Mouse (Mus musculus): ENCODE data around the gene Rnf130. TPM values are rescaled to one million over a fixed set of nuclear protein-coding genes. Genes with fewer than 3 reads are reported as not detected.

Gene Rnf130
- total RNA-seq, 2 experiments from 2014 or later, result 34.8 to 43.4 TPM

- DNase-seq, result no peak
These were observed 707 bp upstream of the Rnf130 start for GRCm38 (mm10) chr11:50024445-50024832.

DNA sequence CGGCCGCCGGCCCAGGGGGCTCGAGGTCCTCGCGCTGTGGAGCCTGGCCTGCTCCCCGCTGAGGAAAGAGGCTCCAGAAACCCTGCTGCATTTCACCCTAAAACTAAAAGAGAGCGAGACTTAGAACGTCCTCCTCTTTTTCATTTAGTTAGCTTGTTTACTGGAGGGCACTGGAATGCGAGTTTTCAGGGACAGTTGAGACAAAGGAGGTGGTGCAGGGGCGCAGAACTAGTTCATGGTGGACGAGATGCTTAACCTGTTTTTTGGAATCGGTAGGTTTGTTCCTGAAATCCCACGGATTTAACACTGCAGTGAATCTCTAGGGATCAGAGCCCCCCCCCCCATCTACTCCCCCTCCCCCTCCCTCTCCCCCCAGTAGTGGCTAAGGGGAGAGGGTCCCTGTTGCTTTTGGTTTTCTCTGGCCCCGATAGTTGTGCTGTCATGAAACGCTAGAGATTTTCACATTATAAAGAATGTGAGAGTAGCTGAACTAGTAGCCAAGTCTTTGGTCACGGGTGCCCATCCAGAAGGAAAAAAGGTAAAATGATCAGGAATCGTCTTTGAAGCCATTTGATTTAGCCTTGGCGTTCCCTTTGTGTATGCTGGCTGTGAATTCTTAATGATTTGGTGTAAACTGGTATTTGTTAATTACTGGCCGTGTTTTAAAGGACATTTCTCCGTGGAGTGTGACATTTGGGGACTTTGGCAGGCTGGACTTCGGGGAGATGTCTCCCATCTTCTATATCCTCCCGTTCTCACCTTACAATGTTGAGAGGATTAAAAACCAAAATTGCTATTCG lies 775 bp downstream of the Rnf130 start:
- DNase-seq, result no peak

DNA sequence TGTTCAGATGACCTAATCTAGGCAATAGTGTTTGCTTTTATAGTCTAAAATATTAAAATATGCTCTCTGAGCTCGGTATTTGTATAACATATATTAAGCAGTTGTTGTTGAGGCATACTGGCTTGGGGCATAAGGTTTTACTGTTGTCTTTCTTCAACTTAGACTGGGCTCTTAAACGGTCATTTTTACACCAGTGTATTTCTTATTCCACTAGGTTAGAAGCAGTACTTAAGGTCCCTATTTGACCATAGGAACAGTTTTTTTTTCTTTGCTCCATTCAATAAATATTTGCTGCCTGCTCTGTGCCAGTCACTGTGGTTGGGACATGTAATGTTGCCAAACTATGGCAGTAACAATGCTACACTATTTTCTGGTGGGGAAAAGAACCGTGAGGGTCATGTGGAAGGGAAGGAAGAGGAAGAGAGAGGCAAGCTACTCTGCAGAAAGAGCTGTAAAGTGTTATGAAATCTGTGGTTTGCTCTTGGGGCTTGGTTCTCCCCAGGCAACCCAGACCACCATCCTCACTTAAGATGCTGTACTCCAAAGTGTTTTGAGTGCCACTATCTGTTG lies 1.5 kb downstream of the Rnf130 start:
- no peak for DNase-seq

- no peak for DNase-seq
These were observed 3.3 kb downstream of the Rnf130 start for GRCm38 (mm10) chr11:50028416-50028815.

DNA sequence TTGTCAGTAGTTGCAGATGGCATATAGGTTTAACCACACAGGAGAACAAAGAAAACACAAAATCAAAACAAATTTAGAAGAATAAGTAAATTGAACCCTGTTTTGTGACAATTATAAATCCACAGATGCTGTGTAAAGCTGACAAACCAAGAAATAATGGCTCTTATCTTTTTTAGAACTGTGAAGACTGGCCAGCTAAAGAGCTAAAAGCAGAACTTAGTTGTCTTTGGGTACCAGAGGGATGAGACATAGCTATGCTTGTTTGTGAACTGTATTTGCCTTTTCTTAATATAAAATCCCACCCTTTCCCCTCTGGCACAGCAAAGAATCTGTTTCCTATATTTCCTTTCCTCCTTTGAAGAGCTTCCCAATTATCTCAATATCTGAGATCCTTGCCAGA lies 9.0 kb downstream of the Rnf130 start:
- DNase-seq, result no peak

GRCm38 (mm10) chr11:50035726-50036125 lies 10.6 kb downstream of the Rnf130 start:
- DNase-seq, result no peak

GRCm38 (mm10) chr11:50036781-50037460 lies 11.8 kb downstream of the Rnf130 start:
- DNase-seq, result no peak

GRCm38 (mm10) chr11:50038757-50039156 lies 13.6 kb downstream of the Rnf130 start:
- DNase-seq, result no peak

- DNase-seq, result no peak
These were observed 16.0 kb downstream of the Rnf130 start for GRCm38 (mm10) chr11:50041148-50041547.

DNA sequence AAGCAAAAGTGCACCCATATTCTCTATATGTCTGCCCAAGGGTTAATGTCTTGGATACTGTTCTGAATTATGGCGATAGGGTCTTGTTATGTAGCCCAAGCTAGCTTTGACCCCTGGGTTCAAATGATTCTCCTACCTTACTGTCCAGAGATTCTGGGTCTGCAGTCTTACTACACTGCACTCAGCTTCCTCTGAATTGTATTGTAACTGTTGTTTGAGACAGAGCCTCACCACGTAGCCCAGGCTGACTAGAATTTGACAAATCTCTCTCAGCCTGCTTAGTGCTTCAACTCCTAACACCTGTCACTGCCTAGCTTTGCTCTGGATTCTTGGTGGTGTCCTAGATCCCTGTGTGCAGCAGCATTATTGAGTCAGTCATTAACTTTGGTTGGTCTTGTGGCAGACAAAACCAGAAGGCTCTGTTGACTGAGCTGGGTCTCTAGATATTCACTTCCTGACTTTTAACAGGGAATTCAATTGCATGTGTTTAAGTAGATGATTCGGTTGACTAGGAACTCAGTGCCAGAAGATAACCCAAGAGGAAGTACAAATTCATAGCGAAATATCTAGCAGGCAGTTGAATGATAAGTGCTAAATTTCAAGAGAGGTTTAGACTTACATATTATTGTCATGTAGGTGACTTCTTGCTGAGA lies 17.3 kb downstream of the Rnf130 start:
- no peak for DNase-seq

- DNase-seq, result no peak
These were observed 19.3 kb downstream of the Rnf130 start for GRCm38 (mm10) chr11:50044454-50044853.

DNA sequence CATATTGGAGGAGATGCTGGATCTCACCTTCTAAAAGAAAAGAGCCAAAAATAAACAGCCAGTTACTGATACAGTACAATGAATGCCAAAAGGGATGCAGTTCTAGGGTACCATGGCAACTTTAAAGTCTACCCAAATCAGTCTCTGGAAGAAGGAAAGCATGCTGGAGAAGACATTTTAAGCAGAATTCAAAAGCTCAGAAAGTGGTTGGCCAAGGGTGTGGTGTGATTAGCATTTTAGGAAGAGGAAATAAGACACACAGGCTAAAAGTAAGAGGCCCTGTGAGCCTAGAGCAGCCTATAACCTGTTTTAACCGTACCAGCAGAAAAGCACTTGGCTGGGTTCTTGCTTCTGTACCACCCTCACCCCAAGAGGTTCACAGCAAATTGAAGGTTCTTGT lies 22.5 kb downstream of the Rnf130 start:
- DNase-seq, result no peak

GRCm38 (mm10) chr11:50048115-50048514 lies 23.0 kb downstream of the Rnf130 start:
- DNase-seq, result no peak

DNA sequence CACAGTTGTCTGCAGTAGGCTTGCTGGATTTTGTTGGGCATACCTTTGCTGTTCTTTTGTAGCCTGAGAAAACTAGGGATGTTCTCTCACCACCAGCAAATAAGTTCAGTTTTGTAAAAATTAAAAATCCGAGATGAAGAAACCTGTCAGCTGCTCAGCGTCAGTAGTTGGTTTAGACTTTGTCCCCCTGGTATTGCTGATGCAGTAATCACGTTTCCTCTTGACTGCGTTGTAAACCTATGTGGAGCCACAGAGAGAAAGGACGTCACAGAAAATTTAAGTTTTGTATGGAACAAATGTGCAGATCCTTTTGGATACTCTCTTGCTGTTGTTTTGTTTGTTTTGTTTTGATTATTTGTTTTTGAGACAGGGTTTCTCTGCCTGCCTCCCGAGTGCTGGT lies 25.2 kb downstream of the Rnf130 start:
- no peak for DNase-seq

DNA sequence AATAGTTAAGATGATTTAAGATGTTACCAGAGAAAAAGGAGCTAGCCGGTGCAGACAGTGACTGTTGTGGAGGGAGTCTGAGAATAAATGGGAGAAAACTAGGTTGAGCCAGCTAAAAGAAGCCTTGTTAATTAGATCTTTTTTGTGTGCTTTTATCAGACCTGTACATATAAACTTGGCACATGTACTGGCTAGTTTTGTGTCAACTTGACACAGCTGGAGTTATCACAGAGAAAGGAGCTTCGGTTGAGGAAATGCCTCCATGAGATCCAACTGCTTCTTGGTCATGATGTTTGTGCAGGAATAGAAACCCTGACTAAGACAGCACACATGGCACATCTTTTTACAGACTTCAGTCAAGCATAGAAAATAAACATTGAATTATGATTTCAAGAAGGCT lies 32.6 kb downstream of the Rnf130 start:
- DNase-seq, result no peak

GRCm38 (mm10) chr11:50058277-50058676 lies 33.1 kb downstream of the Rnf130 start:
- DNase-seq, result no peak

DNA sequence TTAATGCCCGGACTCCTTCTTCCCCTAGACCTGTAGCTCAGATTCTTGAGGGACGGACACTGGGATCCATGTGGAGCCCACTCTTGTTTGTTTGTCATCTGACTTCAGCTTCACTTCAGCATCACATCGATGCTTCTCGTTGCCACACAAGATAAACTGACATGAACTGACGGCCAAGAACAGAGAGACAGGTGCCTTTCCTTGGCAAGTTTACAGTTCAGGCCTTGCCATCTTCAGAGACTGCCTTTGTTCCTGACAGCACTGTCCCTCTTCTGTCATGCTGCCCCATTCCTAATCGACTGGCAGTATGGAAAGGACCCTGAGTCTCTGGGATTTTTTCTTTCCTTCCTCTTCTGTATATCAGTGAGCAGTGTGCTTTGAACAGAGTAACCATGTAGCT lies 33.9 kb downstream of the Rnf130 start:
- DNase-seq, result no peak

- DNase-seq, result no peak
These were observed 37.0 kb downstream of the Rnf130 start for GRCm38 (mm10) chr11:50062116-50062515.

DNA sequence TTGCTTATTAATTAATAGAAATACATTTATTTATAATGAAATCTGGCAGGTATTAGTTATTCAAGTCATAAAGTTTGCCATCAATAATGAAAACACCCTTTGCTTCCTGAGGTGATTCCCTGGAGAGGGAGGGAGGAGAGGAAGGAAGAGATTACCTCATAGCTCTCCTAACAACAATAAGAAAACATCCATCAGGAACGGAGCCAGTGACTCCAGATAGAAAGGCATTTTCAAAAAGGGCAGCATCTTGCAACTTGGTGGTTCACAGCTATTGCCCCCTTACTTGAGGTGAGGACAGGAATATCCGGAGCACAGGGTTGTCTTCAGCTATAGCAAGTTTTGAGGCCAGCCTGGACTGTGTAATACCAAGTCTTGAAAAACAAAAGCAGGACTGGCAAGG lies 40.9 kb downstream of the Rnf130 start:
- no peak for DNase-seq

- no peak for DNase-seq
These were observed 48.7 kb downstream of the Rnf130 start for GRCm38 (mm10) chr11:50073830-50074229.

DNA sequence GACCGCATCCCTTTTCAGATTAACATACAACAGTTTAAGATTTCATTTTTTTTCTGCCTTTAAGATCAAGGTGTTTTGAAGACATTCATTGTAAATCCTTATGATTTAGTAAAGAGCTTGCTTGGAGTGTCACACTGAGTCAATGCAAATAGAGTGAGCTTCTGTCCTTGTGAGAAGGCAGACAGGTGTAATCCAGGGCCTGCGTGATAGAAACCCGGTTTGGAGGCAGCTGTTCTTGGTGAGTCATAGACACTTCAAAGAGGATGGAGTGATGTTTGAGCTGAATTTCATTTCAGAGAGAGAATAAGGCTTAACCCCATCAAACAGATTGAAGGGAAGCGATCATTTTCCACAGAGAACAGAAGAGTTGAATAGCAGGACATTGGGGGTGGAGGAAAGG lies 51.6 kb downstream of the Rnf130 start:
- no peak for DNase-seq

DNA sequence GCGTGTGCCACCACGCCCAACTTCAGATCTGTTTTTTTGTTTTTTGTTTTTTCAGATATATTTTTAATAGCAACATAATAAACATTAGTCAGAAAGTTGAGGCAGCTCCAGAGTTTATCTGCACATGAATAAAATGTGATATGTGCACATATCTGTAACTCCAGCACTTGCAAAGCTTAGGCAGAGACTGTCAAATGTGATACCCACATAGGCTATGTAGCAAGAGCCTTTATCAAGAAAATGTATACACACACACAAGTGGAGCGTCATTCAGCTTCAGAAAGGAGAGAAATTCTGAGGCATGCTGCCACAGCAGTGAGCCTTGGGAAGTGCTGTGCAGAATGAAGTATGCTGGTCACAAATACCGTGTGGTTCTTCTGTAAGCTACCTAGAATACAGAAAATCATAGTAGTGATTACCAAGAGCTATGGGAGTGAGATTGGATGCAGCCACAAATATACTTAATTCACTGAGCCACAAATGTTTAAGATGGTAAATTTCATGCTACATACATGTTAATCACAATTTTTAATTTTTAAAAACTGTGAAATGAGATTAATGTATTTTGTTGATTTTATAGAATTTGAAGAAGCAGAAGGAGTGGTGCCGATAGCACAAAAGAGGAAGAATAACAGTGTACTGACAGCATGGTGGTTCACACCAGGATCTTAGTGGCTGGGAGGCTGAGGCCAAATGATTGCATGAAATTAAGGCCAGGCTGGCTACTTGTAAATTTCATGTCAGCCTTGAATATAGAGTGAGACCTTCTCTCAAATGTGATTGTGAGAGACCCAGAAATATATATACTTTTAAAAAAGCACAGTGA lies 56.4 kb downstream of the Rnf130 start:
- no peak for DNase-seq
